Mouse (Mus musculus) embryonic facial prominence, embryonic 11.5 days (tissue): ENCODE results near the gene Pcyt1a. TPM values are rescaled to one million over a fixed set of nuclear protein-coding genes. Genes with fewer than 3 reads are reported as not detected.
"Not testable (repeated sequence)": the region's sequence is repeated elsewhere in the genome, so short reads cannot be mapped to it uniquely, and the experiment has no call there.

ENCODE experiments used
- ATAC-seq: fragments of 200-750 bp; cut with Nextera tagmentation; replicated peaks from 2 replicates; pipeline ENCODE4 v1.8.0; 2017; ENCODE audit warnings: low read depth; ENCODE audit not compliant: insufficient number of reproducible peaks, low FRiP score, low TSS enrichment
- DNase-seq: peaks from one replicate; pipeline ENCODE4 v3.0.0-alpha.2; 2015; ENCODE audit warnings: low spot score
- H3K27ac ChIP-seq: fragments of 300-500 bp; sonication (generic); replicated peaks from 2 replicates; pipeline ENCODE4 v1.5.1; 2014; ENCODE audit warnings: mild to moderate bottlenecking, low read depth, low read length, control low read depth
- H3K27me3 ChIP-seq: fragments of 300-500 bp; sonication (generic); 2 replicates; pipeline ENCODE4 v1.6.1; 2014; ENCODE audit warnings: mild to moderate bottlenecking, low read length, moderate library complexity, mixed read lengths; ENCODE audit not compliant: control insufficient read depth, insufficient read depth
- H3K36me3 ChIP-seq: fragments of 300-500 bp; sonication (generic); replicated peaks from 2 replicates; pipeline ENCODE4 v1.6.1; 2014; ENCODE audit warnings: low read depth, mild to moderate bottlenecking, low read length, moderate library complexity, mixed read lengths; ENCODE audit not compliant: control insufficient read depth, insufficient read depth
- H3K4me1 ChIP-seq: fragments of 300-500 bp; sonication (generic); 2 replicates; pipeline ENCODE4 v1.6.1; 2014; ENCODE audit warnings: low read length, mixed read lengths; ENCODE audit not compliant: control insufficient read depth, insufficient read depth
- H3K4me2 ChIP-seq: fragments of 300-500 bp; sonication (generic); 2 replicates; pipeline ENCODE4 v1.6.1; 2014; ENCODE audit warnings: low read depth, mild to moderate bottlenecking, control low read depth, low read length, moderate library complexity
- H3K4me3 ChIP-seq: fragments of 300-500 bp; sonication (generic); 2 replicates; pipeline ENCODE4 v1.5.1; 2014; ENCODE audit warnings: low read depth, low read length, control low read depth
- H3K9ac ChIP-seq: fragments of 300-500 bp; sonication (generic); replicated peaks from 2 replicates; pipeline ENCODE4 v1.6.1; 2014; ENCODE audit warnings: mild to moderate bottlenecking, control low read depth, low read length
- H3K9me3 ChIP-seq: fragments of 300-500 bp; sonication (generic); replicated peaks from 2 replicates; pipeline ENCODE4 v1.6.1; 2016; ENCODE audit warnings: mild to moderate bottlenecking, low read length, inconsistent platforms, mixed read lengths; ENCODE audit not compliant: control insufficient read depth
- WGBS: fragments of 180-500 bp; shearing (Covaris S2); extraction: QIAGEN DNeasy Blood & Tissue Kit; methylation state at CpG from one replicate; pipeline ENCODE4 v1.1.7; 2014; 5-methylcytosine and 5-hydroxymethylcytosine counted together
- polyA plus RNA-seq: library from polyadenylated mRNA; unstranded; fragments of >200 nt; fragmentation: Nextera tagmentation; extraction: Ambion mirVana; gene quantifications from 2 replicates; pipeline ENCODE4 v1.2.1, GENCODE M21; 2014

Pcyt1a gene
- polyA plus RNA-seq, 1 experiment from 2014 or later = 36.7 TPM

DNA sequence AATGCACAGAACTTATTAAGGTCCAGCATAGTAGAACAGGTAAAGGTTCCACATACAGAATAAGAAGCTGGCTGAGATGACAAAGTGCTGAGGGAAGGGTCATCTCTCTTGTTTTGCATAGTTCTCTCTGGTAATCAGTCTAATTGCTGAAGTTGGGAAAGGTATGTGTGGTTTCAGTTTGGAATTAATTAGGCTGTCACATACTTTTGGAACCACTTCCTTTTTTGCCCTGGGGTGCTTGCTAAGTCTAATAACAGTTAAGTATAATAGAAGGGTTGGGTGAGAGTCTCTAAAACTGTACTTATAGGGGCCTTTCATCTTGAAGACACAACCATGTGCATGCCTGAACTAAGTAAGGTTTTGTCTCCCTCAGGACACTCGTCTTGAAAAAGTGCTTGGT is 5.9 kb downstream of the Pcyt1a start:
- Histone ChIP-seq H3K9ac (no peak overlapping the region), H3K27ac (no peak overlapping the region), H3K9me3 (no peaks in the 10 kb centered on the region), H3K4me1 (no peaks in the 10 kb centered on the region), H3K4me2 (no peak overlapping the region), H3K27me3 (no peaks in the 10 kb centered on the region), H3K4me3 (no peak overlapping the region), H3K36me3 (no peaks in the 10 kb centered on the region)
- WGBS = 54% methylated on average over 1 of the region's 1 CpGs
- no peak for DNase-seq
- no peak for ATAC-seq

DNA sequence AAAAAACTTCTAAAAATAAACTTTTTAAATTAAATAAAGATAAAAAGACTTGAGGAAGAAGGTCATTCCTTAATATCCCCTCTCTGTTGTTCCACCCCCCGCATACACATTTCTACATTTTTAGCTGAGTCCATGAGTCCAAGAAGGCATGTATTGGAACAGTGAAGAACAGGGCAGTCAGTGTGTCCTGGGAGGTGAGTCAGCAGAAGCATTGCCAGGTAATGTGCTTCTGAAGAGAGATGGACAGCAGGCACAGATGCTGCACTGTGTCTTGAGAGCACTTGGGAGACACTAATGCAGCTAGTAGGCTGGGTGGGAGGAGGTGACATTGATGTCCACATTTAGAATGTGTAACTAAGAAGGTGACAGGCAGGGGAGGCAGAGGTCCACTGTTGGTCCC is 6.5 kb downstream of the Pcyt1a start:
- H3K4me3 ChIP-seq = no peak overlapping the region
- DNase-seq (no peak), ATAC-seq (no peak)
- no peaks in the 10 kb centered on the region for H3K27me3 ChIP-seq
- no peaks in the 10 kb centered on the region for H3K4me1 ChIP-seq
- H3K9me3 ChIP-seq = no peaks in the 10 kb centered on the region
- no peak overlapping the region for H3K4me2 ChIP-seq
- H3K27ac ChIP-seq = no peak overlapping the region
- 93% methylated on average over 1 of the region's 1 CpGs for WGBS
- H3K36me3 ChIP-seq = no peaks in the 10 kb centered on the region
- H3K9ac ChIP-seq = no peak overlapping the region

DNA sequence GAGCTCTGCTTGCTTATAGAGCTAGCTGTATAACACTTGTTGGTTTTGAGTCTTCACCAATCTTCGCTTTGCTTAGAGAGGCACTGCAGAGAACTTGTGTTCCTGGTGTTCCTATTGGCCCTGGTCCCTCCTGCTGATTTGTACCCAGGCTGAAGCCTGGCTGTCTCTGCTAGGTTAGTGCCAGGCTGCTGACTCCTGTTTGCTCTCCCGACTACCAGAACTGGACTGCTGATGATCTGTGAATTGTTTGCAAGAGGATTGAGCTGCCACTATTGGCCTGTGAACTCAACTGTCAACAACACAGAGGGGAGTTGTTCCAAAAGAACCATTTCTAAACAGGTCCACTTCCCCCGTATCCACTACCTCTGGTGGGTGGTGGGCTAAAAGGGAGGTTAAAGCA is 10.7 kb downstream of the Pcyt1a start:
- Histone ChIP-seq H3K36me3 (no peaks in the 10 kb centered on the region), H3K4me2 (no peak overlapping the region), H3K4me1 (no peaks in the 10 kb centered on the region), H3K27me3 (no peaks in the 10 kb centered on the region), H3K9me3 (no peaks in the 10 kb centered on the region), H3K9ac (no peak overlapping the region), H3K4me3 (no peak overlapping the region), H3K27ac (no peak overlapping the region)
- DNase-seq (no peak), ATAC-seq (no peak)
- 90% methylated on average over 3 of the region's 3 CpGs for WGBS

DNA sequence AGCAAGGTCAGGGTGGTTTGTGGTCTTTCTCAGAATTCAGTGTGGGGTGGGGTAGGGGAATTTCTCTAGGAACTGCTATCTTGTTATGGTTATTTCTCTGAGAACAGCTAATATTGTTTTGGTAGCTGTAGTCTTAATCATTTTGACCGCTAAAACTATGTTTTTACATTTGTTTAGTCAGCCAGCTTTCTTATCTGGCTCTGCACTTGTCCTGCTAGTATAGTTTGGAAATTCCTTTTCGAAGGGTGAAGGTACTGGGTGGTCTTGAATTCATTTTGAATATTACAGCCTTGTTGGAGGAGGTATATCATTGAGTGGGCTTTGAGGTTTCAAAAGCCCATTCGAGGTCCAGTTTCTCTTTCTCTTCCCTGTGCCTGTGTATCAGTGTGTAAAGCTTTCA is 13.9 kb downstream of the Pcyt1a start:
- not testable (repeated sequence) for H3K27me3 ChIP-seq, DNase-seq, H3K9me3 ChIP-seq, ATAC-seq, H3K36me3 ChIP-seq, H3K4me3 ChIP-seq, H3K4me2 ChIP-seq, H3K27ac ChIP-seq, H3K4me1 ChIP-seq, H3K9ac ChIP-seq
- WGBS = 93% methylated on average over 3 of the region's 3 CpGs

DNA sequence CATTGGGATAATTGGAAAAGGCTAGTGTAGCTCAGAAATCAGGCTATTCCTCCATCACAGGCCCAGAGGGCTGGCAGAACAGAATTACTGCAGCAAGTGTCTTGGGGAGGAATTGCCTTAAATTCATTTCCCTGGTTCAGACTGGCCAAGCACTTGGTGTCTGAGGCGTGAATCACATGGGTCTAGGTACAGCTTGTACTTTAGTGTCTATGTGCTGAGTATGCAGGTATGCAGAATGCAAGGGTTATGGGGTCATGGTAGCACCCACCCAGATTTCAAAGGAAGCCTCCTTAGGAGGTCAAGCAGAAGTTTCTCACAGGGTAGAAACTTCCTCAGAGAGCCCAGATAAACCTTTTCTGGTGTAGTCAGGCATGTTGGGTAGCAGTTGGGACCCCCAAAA is 14.8 kb downstream of the Pcyt1a start:
- no peak overlapping the region for H3K9ac ChIP-seq
- H3K27me3 ChIP-seq = no peaks in the 10 kb centered on the region
- no peaks in the 10 kb centered on the region for H3K9me3 ChIP-seq
- WGBS = 97% methylated on average over 1 of the region's 1 CpGs
- no peak overlapping the region for H3K27ac ChIP-seq
- H3K4me1 ChIP-seq = no peaks in the 10 kb centered on the region
- no peak overlapping the region for H3K4me3 ChIP-seq
- no peak overlapping the region for H3K4me2 ChIP-seq
- no peaks in the 10 kb centered on the region for H3K36me3 ChIP-seq
- ATAC-seq (no peak), DNase-seq (no peak)

DNA sequence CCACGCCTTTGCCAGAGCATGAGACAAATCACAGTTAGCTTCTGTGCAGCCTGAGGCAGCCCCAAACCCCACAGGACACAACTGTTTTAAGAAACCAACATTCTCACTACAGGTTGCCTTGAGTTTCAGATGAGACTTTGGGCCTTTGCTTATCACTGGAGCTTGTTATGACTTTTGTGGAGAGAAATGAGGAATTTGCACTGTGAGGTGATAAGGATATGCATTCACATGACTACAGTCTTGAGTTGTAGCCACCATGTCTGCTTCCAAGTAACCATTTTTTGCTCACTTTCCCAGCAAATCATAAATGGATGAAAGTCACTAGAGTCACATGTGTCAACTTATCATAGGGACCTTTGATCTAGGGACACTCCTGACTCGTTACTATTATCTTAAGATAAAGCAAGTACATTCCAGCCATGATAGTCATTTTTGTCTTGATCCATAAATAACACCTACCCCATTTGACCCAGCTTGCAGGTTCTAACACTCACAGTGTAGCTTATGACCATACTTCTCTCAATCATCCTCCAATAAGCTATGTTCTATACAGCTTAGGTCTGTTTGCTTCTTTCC is 15.9 kb downstream of the Pcyt1a start:
- Histone ChIP-seq H3K4me3 (no peak overlapping the region), H3K27me3 (no peaks in the 10 kb centered on the region), H3K36me3 (no peaks in the 10 kb centered on the region), H3K4me1 (no peaks in the 10 kb centered on the region), H3K9me3 (no peaks in the 10 kb centered on the region), H3K27ac (no peak overlapping the region), H3K9ac (no peak overlapping the region), H3K4me2 (no peak overlapping the region)
- WGBS = 73% methylated on average over 2 of the region's 2 CpGs
- ATAC-seq = no peak
- no peak for DNase-seq

DNA sequence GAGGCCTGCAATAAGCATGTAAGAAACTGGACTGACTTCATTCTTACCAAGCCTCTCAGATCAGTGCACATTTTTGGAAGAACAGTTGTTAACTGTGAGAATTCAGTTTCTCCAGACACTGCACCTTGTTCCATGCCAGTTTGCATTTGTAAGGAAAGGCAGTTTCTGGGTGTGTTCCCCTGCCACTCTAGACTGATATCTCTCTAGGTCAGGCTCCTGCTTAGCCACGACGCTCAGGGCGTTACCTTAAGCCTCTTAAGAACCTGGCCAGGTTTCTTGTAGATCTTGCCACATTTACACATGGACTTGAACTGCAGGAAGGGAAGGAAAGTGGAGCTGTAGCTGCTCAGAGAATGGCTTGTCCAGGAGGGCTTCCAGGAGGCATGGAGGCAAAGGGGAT is 18.9 kb downstream of the Pcyt1a start:
- no peaks in the 10 kb centered on the region; the same call in 1 of the 2 replicates for H3K36me3 ChIP-seq
- no peak for DNase-seq
- no peak overlapping the region for H3K4me2 ChIP-seq
- no peak overlapping the region for H3K9ac ChIP-seq
- no peak for ATAC-seq
- no peaks in the 10 kb centered on the region for H3K4me1 ChIP-seq
- H3K27me3 ChIP-seq = no peaks in the 10 kb centered on the region
- H3K4me3 ChIP-seq = no peak overlapping the region
- no peak overlapping the region for H3K27ac ChIP-seq
- 84% methylated on average over 3 of the region's 3 CpGs for WGBS
- H3K9me3 ChIP-seq = no peaks in the 10 kb centered on the region

DNA sequence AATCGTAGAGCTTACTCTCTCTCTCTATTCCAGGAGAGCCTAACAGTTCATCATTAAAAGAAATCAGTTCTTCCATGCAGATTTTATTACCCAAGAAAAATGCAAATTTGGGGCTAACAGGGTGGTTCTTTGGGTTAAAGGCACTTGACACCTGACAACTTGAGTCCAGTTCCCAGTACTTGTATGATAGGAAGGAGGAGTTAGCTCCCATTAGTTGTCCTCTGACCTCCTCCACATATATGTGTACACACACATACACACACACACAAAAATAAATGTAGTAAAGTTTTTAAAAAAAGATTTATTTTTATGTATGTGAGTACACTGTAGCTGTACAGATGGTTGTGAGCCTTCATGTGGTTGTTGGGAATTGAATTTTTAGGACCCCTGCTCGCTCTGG is 19.4 kb downstream of the Pcyt1a start:
- no peak overlapping the region for H3K4me2 ChIP-seq
- H3K27ac ChIP-seq = no peak overlapping the region
- DNase-seq (no peak), ATAC-seq (no peak)
- H3K9ac ChIP-seq = no peak overlapping the region
- no peaks in the 10 kb centered on the region; the same call in 1 of the 2 replicates for H3K36me3 ChIP-seq
- no peak overlapping the region for H3K4me3 ChIP-seq
- H3K9me3 ChIP-seq = no peaks in the 10 kb centered on the region
- no peaks in the 10 kb centered on the region for H3K4me1 ChIP-seq
- H3K27me3 ChIP-seq = no peaks in the 10 kb centered on the region
- 94% methylated on average over 2 of the region's 2 CpGs for WGBS
